Mouse (Mus musculus) G1E (cell line): ENCODE data around the gene Sbpl. TPM values are rescaled to one million over a fixed set of nuclear protein-coding genes. Genes with fewer than 3 reads are reported as not detected.
"Not testable (repeated sequence)": the region's sequence is repeated elsewhere in the genome, so short reads cannot be mapped to it uniquely, and the experiment has no call there.

Experiments
- ATAC-seq: 2 replicates; pipeline ENCODE4 v1.8.0; 2016; ENCODE audit warnings: mild to moderate bottlenecking; ENCODE audit not compliant: insufficient number of reproducible peaks, poor library complexity, low FRiP score, severe bottlenecking; ENCODE audit errors: extremely low read depth
- DNase-seq: peaks from one replicate; pipeline ENCODE4 v3.0.0; 2012; ENCODE audit warnings: low spot score
- H3K27me3 ChIP-seq: 2 replicates; pipeline ENCODE4 v1.6.1; 2012; ENCODE audit warnings: mild to moderate bottlenecking, low read length, inconsistent platforms; ENCODE audit not compliant: insufficient read depth
- H3K36me3 ChIP-seq: replicated peaks from 2 replicates; pipeline ENCODE3; 2012; ENCODE audit warnings: mild to moderate bottlenecking, inconsistent platforms
- H3K4me1 ChIP-seq: 2 replicates; pipeline ENCODE4 v1.6.1; 2012; ENCODE audit warnings: low read depth, low read length, inconsistent platforms, mixed read lengths; ENCODE audit not compliant: insufficient read depth
- H3K4me3 ChIP-seq: 2 replicates; pipeline ENCODE4 v1.5.1; 2012; ENCODE audit warnings: low read depth, mild to moderate bottlenecking, inconsistent platforms, low read length, moderate library complexity, mixed read lengths
- H3K9me3 ChIP-seq: replicated peaks from 2 replicates; pipeline ENCODE4 v1.6.1; 2012; ENCODE audit warnings: inconsistent platforms
- CTCF ChIP-seq: IDR thresholded peaks from 2 replicates; pipeline ENCODE4 v1.5.1; 2012; ENCODE audit warnings: low read depth, low read length, inconsistent platforms, mixed read lengths
- GATA1 ChIP-seq: IDR thresholded peaks from 2 replicates; pipeline ENCODE4 v1.6.1; 2012; ENCODE audit warnings: borderline replicate concordance, low read length, inconsistent platforms, mixed read lengths
- GATA2 ChIP-seq: IDR thresholded peaks from 2 replicates; pipeline ENCODE4 v1.6.1; 2012; ENCODE audit warnings: low read depth, low read length, inconsistent platforms, borderline replicate concordance
- POLR2AphosphoS5 ChIP-seq: IDR thresholded peaks from 2 replicates; pipeline ENCODE4 v1.6.1; 2012; ENCODE audit warnings: low read depth, low read length, inconsistent platforms; ENCODE audit not compliant: insufficient replicate concordance
- TAL1 ChIP-seq: conservative IDR thresholded peaks from 2 replicates; pipeline ENCODE4 v1.6.1; 2012; ENCODE audit warnings: low read depth, low read length, inconsistent platforms, mixed read lengths
- polyA plus RNA-seq: library from polyadenylated mRNA; stranded (reverse); fragments of >175 nt; gene quantifications from 2 replicates; pipeline ENCODE4 v1.2.3, GENCODE M21; 2012
- total RNA-seq, 2 experiments: library from RNA; stranded (forward) in 1 of 2; stranded (reverse) in 1 of 2; fragments of 200-1000 nt in 1 of 2; fragments of >200 nt in 1 of 2; fragmentation: Nextera tagmentation in 1 of 2; gene quantifications; 2 replicates each; pipeline ENCODE4 v1.2.3; 2014 to 2017

Sbpl gene
- total and polyA plus RNA-seq, 3 experiments = not detected

DNA sequence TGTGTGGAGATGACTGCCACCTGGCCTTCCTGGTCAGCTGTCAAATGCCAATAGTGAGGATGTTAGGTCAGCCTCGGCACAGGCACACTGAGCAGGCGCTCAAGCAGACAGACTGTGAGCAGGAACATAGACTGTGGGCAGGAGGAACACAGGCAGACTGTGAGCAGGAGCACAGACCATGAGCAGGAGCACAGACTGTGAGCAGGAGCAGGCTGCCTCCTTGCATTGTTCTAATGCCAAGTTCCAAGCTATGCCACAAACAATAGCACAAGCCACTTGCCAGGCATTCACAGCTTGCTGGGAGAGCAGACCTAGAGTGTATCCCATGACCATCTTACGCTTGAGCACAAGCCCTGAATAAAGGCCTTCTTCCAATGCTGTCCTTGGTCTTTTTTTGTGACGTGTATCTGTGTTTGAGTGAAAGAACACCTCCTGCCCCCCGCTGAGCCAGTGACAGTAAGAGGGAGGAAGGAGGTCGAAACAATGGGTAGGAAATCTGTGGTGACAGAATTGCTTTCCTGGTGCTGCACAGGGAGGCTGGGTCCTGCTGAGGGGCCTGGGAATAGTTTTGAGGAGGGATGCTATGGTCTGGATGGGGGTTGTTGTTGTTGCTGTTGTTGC, 10.8 kb upstream of the Sbpl start:
- Histone ChIP-seq H3K36me3 (no peaks in the 10 kb centered on the region), H3K4me1 (no peaks in the 10 kb centered on the region), H3K27me3 (peaks cover 17% of the 10 kb centered on the region), H3K9me3 (no peaks in the 10 kb centered on the region), H3K4me3 (no peak overlapping the region)
- ATAC-seq = no peak
- DNase-seq = no peak
- TF ChIP-seq CTCF (no peak), POLR2AphosphoS5 (no peak), TAL1 (no peak), GATA1 (no peak)

- H3K36me3 ChIP-seq = no peaks in the 10 kb centered on the region
- no peak for TF ChIP-seq POLR2AphosphoS5
- no peak overlapping the region for H3K4me3 ChIP-seq
- ATAC-seq (no peak), DNase-seq (no peak)
- no peaks in the 10 kb centered on the region for H3K9me3 ChIP-seq
- H3K27me3 ChIP-seq = peaks cover 20% of the 10 kb centered on the region
- H3K4me1 ChIP-seq = no peaks in the 10 kb centered on the region
These were observed 6.6 kb upstream of the Sbpl start for GRCm38 (mm10) chr17:23961573-23962122.

GRCm38 (mm10) chr17:23960084-23960738, 5.1 kb upstream of the Sbpl start:
- no peaks in the 10 kb centered on the region for H3K36me3 ChIP-seq
- H3K4me3 ChIP-seq = no peak overlapping the region
- no peaks in the 10 kb centered on the region for H3K9me3 ChIP-seq
- H3K27me3 ChIP-seq = peaks cover 10% of the 10 kb centered on the region
- TF ChIP-seq POLR2AphosphoS5 = no peak
- peak; percentile 96 for TF ChIP-seq CTCF
- DNase-seq (peak; percentile 48), ATAC-seq (0 out of 2 replicates have a peak, but pooled peaks have one; percentile 15)
- H3K4me1 ChIP-seq = no peaks in the 10 kb centered on the region

- not testable (repeated sequence) for DNase-seq, H3K9me3 ChIP-seq, H3K4me1 ChIP-seq, H3K36me3 ChIP-seq, ATAC-seq, H3K4me3 ChIP-seq, H3K27me3 ChIP-seq
These were observed 4.2 kb downstream of the Sbpl start for GRCm38 (mm10) chr17:23950828-23951227.

GRCm38 (mm10) chr17:23949068-23949467, 6.0 kb downstream of the Sbpl start:
- TF ChIP-seq CTCF = no peak

GRCm38 (mm10) chr17:23947486-23947885, 7.6 kb downstream of the Sbpl start:
- not testable (repeated sequence) for DNase-seq, H3K9me3 ChIP-seq, H3K4me1 ChIP-seq, ATAC-seq, H3K4me3 ChIP-seq, H3K27me3 ChIP-seq, H3K36me3 ChIP-seq

More at GRCm38 (mm10) chr17:23949068-23949467, 6.0 kb downstream of the Sbpl start:
- DNase-seq = no peak
- Histone ChIP-seq H3K4me3 (no peak overlapping the region), H3K4me1 (no peaks in the 10 kb centered on the region), H3K36me3 (no peaks in the 10 kb centered on the region), H3K27me3 (no peaks in the 10 kb centered on the region), H3K9me3 (no peaks in the 10 kb centered on the region)
- no peak for ATAC-seq

DNA sequence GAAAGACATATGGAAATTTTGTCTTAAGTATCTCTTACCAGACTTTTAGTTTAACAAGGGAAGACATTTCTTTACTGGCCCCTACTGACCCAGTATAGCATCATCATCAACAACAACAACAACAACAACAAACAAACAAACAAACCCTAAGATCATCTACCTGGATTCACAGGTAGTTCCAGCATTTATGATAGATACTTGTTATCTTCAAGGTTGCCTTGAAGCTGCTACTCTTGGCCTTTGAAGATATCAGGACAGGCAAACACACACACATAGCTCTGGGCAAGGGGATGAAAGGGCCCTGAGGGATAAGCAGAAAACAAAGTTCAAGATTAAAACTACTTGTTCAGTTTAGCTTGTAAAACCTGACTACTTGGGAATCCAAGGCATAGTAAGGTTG, 13.7 kb downstream of the Sbpl start, which contains the start of gene Sbp:
TSS of gene Sbp (plus strand) at position 301 of the 400 bp plus-strand sequence.
- TF ChIP-seq CTCF = no peak
- no peak for TF ChIP-seq GATA2
- TF ChIP-seq POLR2AphosphoS5 = no peak
- no peak for TF ChIP-seq GATA1

More for the DNA sequence above, 13.7 kb downstream of the Sbpl start, which contains the start of gene Sbp:
- Histone ChIP-seq H3K36me3 (no peaks in the 10 kb centered on the region), H3K9me3 (no peaks in the 10 kb centered on the region), H3K4me3 (no peak within 1 kb of the TSS), H3K27me3 (peaks cover 5% of the 10 kb centered on the region; the same call in 1 of the 2 replicates), H3K4me1 (no peaks in the 10 kb centered on the region)
- no peak for ATAC-seq
- DNase-seq = no peak
